Mouse (Mus musculus): ENCODE data around the gene Lgals12. TPM values are rescaled to one million over a fixed set of nuclear protein-coding genes. Genes with fewer than 3 reads are reported as not detected.

Gene Lgals12
- polyA plus RNA-seq, 1 experiment from 2014 or later, result 0.24 TPM

DNA sequence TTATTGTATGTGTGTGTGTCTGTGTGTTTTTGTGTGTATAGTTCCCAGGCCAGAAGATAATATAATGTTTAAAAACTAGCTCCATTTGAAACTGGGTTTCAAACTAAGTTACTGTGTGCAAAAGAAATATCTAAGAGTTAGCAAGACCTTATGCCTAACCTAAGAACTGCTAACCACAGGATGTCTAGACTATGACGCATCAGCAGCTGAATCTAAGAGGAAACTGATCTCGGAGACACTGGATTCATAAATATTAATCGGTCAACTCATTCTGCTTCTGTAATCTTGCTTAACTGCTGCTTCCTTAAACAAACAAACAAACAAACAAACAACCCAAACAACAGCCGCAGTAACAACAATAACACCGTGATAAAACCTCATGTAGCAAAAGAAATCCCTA, 37.3 kb downstream of the Lgals12 start:
- Histone ChIP-seq H3K36me3 (replicated peaks) (no peaks in the 10 kb centered on the region), H3K27me3 (replicated peaks; ENCODE audit: low read depth, poor library complexity, severe bottlenecking) (no peaks in the 10 kb centered on the region), H3K27ac (replicated peaks) (no peak overlapping the region), H3K9me3 (no peaks in the 10 kb centered on the region), H3K4me3 (no peak overlapping the region), H3K4me1 (peaks cover 24% of the 10 kb centered on the region)
- DNase-seq (ENCODE audit: low spot score), result no peak
- 89% methylated on average over 5 of the region's 5 CpGs for WGBS

DNA sequence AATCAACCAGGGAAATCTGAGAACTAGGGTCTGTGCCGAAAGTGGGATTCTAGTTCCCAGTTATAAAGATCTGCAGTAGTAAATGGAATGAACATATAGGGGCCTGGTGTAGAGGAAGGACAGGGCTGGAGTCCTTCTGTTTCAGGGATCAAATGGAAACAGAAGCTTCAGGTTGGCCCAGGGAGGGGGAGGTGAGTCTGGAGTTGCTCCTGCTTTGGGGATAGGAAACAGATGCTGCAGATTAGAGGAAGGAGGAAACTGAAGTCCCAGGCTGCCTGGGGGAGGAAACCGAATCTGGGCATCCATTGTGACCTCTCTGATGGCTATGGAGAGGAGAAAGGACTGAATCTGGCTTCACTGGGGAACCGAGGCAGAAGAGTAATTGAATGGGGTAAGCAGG, 38.6 kb downstream of the Lgals12 start:
- Histone ChIP-seq H3K36me3 (replicated peaks) (no peaks in the 10 kb centered on the region), H3K27me3 (replicated peaks; ENCODE audit: low read depth, poor library complexity, severe bottlenecking) (no peaks in the 10 kb centered on the region), H3K4me1 (peaks cover 26% of the 10 kb centered on the region), H3K9me3 (no peaks in the 10 kb centered on the region), H3K4me3 (peak overlapping the region; percentile 17; the same call in 1 of the 2 replicates), H3K27ac (replicated peaks) (peak overlapping the region; percentile 75)
- WGBS, result 31% methylated on average over 3 of the region's 3 CpGs
- peak; percentile 74 for DNase-seq (ENCODE audit: low spot score)

DNA sequence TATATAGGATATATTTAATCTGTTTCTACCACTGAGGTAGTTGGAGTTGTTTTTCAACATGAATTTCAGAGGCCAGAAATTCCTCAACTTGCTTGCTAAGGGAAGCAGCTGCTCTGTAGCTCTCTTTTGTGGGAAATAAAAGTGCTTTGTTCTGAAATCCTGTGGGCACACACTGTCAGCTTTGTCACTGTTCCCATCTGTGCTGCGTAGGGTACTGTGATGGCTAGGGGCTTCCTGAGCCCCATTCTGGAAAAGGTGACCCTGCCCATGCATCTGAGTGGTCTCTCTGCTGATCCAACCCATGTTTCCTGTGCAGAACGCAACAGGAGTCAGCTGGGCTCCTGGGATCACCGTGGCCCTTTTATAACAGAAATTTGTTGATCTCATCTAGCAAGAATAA, 40.2 kb downstream of the Lgals12 start:
- Histone ChIP-seq H3K27me3 (replicated peaks; ENCODE audit: low read depth, poor library complexity, severe bottlenecking) (no peaks in the 10 kb centered on the region), H3K27ac (replicated peaks) (peak overlapping the region; percentile 53), H3K36me3 (replicated peaks) (no peaks in the 10 kb centered on the region), H3K4me3 (no peak overlapping the region), H3K4me1 (peaks cover 30% of the 10 kb centered on the region), H3K9me3 (no peaks in the 10 kb centered on the region)
- 56% methylated on average over 3 of the region's 3 CpGs for WGBS
- DNase-seq (ENCODE audit: low spot score), result peak; percentile 7

DNA sequence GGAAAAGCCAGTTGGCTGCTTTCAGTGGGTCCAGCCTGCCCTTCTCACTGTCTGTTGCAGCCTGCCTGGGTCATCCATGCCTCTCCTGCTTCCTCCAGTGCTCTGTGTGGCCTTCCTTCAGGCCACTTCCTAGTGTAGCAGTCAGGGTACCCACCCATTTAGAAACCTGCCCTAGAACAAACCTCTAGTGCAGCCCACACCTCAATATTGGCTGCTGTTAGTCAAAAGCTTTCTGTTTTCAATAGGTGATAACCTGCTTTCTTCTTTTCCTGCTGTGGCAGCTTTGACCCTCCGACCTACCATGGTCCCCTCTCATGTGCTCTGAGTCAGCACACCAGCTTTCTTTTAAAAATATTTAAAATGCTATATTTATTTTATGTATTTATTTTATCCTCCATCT, 42.5 kb downstream of the Lgals12 start:
- Histone ChIP-seq H3K27me3 (replicated peaks; ENCODE audit: low read depth, poor library complexity, severe bottlenecking) (no peaks in the 10 kb centered on the region), H3K27ac (replicated peaks) (0 out of 2 replicates have a peak overlapping the region, but pooled peaks have one; percentile 35), H3K36me3 (replicated peaks) (no peaks in the 10 kb centered on the region), H3K4me3 (no peak overlapping the region), H3K9me3 (no peaks in the 10 kb centered on the region), H3K4me1 (peaks cover 37% of the 10 kb centered on the region)
- peak; percentile 4 for DNase-seq (ENCODE audit: low spot score)
- 82% methylated on average over 1 of the region's 1 CpGs for WGBS

DNA sequence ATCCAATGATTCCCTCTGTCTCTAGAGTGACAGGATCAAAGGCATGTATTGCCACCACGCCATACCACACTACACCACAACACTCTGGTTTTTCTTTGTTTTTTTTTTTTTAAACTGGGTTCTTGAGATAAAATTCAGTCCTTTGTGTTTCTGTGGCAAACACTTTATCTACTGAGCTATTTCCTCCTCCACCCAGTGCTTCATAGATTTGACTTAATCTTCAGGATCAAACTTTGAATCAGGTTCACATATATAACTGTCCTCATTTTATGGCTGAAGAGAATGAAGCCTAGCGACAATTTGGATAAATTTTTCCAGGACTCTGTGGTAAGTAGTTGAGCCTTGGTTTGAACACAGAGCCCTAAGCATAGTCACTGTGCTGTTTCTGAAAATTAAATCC, 43.3 kb downstream of the Lgals12 start:
- no peak overlapping the region for H3K27ac ChIP-seq (replicated peaks)
- H3K9me3 ChIP-seq, result no peaks in the 10 kb centered on the region
- no peak for DNase-seq (ENCODE audit: low spot score)
- 0 out of 2 replicates have a peak, but pooled peaks cover 5% of the 10 kb centered on the region for H3K27me3 ChIP-seq (replicated peaks; ENCODE audit: low read depth, poor library complexity, severe bottlenecking)
- H3K4me1 ChIP-seq, result peaks cover 32% of the 10 kb centered on the region
- WGBS, result 85% methylated on average over 2 of the region's 2 CpGs
- no peak overlapping the region for H3K4me3 ChIP-seq
- H3K36me3 ChIP-seq (replicated peaks), result no peaks in the 10 kb centered on the region

DNA sequence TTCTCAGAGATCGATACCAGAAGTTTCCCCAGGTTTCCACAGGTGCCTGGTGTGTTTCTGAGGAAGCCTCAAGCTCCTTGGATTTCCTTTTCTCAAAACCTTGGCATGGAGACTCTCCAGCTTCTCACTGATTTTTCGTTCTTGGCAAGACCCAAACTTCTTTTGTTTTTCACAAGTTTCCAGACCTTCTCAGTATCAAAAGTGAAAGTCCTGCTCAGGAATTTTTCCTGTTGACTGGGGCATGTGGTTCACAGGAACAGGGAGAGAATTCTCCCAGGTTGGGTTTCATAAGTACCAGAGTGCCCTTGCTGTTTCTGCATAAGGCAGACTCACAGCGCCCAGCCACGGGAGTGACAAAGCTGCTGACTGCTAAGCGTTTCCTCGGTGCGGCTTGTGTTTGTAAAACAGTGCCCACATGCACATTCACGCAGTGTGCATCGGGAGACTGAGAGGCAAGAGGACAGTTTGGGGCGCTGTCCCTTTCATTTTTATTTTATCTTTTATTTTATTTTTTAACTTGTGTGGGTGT, 44.3 kb downstream of the Lgals12 start:
- 81% methylated on average over 10 of the region's 10 CpGs for WGBS
- no peaks in the 10 kb centered on the region for H3K9me3 ChIP-seq
- peaks cover 15% of the 10 kb centered on the region for H3K27me3 ChIP-seq (replicated peaks; ENCODE audit: low read depth, poor library complexity, severe bottlenecking)
- H3K4me3 ChIP-seq, result no peak overlapping the region
- H3K27ac ChIP-seq (replicated peaks), result no peak overlapping the region
- DNase-seq (ENCODE audit: low spot score), result peak; percentile 7
- H3K4me1 ChIP-seq, result peaks cover 31% of the 10 kb centered on the region
- H3K36me3 ChIP-seq (replicated peaks), result no peaks in the 10 kb centered on the region

DNA sequence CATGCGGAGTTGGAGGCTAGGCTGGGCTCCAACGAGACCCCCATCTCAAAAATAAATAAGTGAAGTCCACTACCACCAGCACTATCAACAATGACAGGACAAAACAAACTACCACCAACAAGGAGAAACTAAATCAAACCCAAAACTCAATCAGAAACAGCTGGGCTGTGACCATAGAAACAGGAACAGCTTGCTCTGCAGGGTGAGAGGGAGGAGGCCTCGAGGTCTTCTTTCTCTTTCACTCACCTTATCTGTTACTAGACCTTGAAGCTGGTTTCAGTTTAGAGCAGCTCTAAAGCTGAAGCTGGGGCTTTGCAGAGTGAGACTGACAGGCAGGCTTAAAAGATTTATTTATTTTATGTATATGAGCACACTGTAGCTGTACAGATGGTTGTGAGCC, 45.5 kb downstream of the Lgals12 start:
- WGBS, result 66% methylated on average over 3 of the region's 3 CpGs

DNA sequence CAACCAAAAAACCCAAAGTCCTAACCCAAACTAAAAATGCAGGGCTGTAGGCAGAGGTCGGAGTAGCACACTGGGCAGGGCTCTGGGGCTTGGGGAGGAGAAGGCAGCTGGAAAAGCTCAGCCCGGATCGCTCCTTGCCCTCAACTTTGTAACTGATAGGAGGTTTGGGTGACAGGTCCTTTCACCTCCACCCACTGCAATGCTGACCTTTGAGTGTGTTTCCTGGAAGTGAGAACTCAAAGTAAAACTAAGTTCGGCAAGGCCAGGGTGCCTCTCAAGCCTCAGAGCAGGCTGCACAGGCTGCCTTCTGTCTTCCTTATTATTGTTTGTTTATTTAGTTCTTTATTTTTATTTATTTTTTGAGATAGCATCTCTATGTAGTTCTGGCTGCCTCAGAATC, 47.0 kb downstream of the Lgals12 start:
- peak; percentile 8 for DNase-seq (ENCODE audit: low spot score)
- Histone ChIP-seq H3K27me3 (replicated peaks; ENCODE audit: low read depth, poor library complexity, severe bottlenecking) (peaks cover 20% of the 10 kb centered on the region), H3K4me3 (no peak overlapping the region), H3K4me1 (peaks cover 29% of the 10 kb centered on the region), H3K27ac (replicated peaks) (no peak overlapping the region), H3K36me3 (replicated peaks) (no peaks in the 10 kb centered on the region), H3K9me3 (no peaks in the 10 kb centered on the region)
- WGBS, result 70% methylated on average over 4 of the region's 4 CpGs

More for the DNA sequence above, 45.5 kb downstream of the Lgals12 start:
- Histone ChIP-seq H3K27me3 (replicated peaks; ENCODE audit: low read depth, poor library complexity, severe bottlenecking) (peaks cover 18% of the 10 kb centered on the region), H3K36me3 (replicated peaks) (no peaks in the 10 kb centered on the region), H3K9me3 (no peaks in the 10 kb centered on the region), H3K27ac (replicated peaks) (no peak overlapping the region), H3K4me3 (no peak overlapping the region), H3K4me1 (peaks cover 29% of the 10 kb centered on the region)
- peak; percentile 8 for DNase-seq (ENCODE audit: low spot score)

DNA sequence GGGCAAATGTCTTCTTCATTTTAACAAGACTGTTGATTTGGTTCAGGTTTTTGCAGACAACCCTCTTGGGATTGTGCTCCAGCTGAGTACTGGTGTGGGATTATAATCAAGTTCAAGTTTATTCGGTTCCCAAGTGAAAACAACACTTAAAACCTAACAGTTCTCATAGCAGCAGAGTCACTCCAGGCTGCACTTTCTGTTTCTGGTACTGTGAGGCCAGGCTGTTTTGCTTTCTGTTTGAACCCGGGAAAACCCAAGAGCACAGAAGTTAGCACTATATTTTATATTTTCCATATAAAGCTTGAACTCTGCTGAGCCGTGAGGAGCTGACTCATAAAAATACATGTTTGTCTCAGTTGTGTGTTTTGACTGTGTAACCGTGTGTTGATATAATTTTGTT, 48.3 kb downstream of the Lgals12 start:
- 83% methylated on average over 4 of the region's 4 CpGs for WGBS
- Histone ChIP-seq H3K36me3 (replicated peaks) (no peaks in the 10 kb centered on the region), H3K27me3 (replicated peaks; ENCODE audit: low read depth, poor library complexity, severe bottlenecking) (peaks cover 20% of the 10 kb centered on the region), H3K4me3 (0 out of 2 replicates have a peak overlapping the region, but pooled peaks have one; percentile 68), H3K9me3 (no peaks in the 10 kb centered on the region), H3K4me1 (peaks cover 26% of the 10 kb centered on the region), H3K27ac (replicated peaks) (no peak overlapping the region)
- peak; percentile 1 for DNase-seq (ENCODE audit: low spot score)

DNA sequence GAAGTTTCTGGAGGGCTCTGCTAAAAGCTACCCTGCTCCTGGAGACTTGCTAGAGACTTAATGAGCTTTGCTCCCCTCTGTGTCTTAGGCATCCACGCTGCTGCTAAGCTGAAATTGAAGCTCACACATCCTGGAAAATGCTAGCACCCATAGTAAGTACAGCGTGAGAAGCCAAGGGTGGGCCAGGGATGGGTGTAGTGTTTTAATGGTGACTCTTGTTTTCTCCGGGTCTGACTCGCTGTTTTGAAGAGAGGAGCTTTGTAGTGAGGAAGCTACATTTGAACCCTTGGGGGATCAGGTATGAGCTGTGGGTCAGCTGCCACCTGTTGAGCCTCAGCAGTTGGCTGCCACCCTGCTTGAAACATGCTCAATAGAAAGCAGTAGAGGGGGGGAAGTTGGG, 49.1 kb downstream of the Lgals12 start:
- Histone ChIP-seq H3K27me3 (replicated peaks; ENCODE audit: low read depth, poor library complexity, severe bottlenecking) (peaks cover 23% of the 10 kb centered on the region), H3K27ac (replicated peaks) (peak overlapping the region; percentile 72), H3K9me3 (no peaks in the 10 kb centered on the region), H3K4me3 (peak overlapping the region; percentile 68), H3K36me3 (replicated peaks) (no peaks in the 10 kb centered on the region), H3K4me1 (peaks cover 26% of the 10 kb centered on the region)
- WGBS, result 5% methylated on average over 4 of the region's 4 CpGs
- DNase-seq (ENCODE audit: low spot score), result peak; percentile 13

DNA sequence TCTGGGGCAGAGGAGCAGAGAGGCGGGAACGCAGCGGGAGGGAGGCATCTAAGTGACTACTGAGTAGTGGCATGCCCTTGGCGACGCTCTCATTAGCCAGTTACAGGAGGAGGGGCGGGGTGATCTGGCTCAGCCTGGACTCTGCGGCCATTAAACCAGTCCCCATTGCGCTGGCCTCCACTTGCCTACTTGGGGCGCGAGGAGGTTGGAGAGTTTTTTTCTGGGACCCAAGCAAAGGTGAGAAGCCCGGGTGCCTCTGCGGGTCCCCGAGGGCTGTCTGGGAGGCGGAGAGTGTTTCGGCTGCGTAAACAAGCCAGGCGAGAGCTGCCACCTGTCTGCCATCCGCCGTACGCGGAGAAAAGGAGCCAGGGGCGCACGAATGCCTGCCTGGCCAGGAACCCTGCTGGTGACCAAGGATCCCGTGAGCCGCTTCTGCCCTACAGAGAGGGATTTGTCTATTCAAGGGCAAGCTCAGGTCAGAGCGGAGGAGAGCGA, 49.6 kb downstream of the Lgals12 start, which contains the start of gene Pla2g16:
TSS of gene Pla2g16 (plus strand) at position 132 of the 495 bp plus-strand sequence.
- H3K27ac ChIP-seq (replicated peaks), result peak within 1 kb of the TSS; percentile 72
- peaks cover 23% of the 10 kb centered on the region for H3K27me3 ChIP-seq (replicated peaks; ENCODE audit: low read depth, poor library complexity, severe bottlenecking)
- H3K9me3 ChIP-seq, result no peaks in the 10 kb centered on the region
- H3K36me3 ChIP-seq (replicated peaks), result no peaks in the 10 kb centered on the region
- 1% methylated on average over 27 of the region's 27 CpGs for WGBS
- H3K4me3 ChIP-seq, result peak within 1 kb of the TSS; percentile 68
- peak; percentile 76 for DNase-seq (ENCODE audit: low spot score)
- peaks cover 26% of the 10 kb centered on the region for H3K4me1 ChIP-seq

DNA sequence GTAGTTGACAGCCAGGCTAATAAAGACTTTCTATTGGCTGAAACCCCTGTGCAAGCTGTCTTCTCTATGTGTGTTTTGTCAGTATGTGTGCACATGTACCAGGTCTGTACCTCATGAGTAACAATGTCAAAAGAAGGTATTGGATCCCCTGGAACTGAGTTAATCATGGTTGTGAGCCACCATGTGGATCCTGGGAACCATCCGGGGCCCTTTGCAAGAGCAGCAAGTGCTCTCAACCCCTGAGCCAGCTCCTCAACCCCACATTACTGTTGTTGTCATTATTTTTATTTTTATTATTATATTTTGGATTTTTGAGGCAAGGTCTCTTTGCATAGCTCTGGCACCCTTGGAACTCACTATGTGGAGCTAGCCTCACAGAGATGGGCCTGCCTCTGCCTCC, 50.4 kb downstream of the Lgals12 start:
- no peak overlapping the region for H3K27ac ChIP-seq (replicated peaks)
- peaks cover 22% of the 10 kb centered on the region for H3K4me1 ChIP-seq
- no peak overlapping the region; the same call in 1 of the 2 replicates for H3K4me3 ChIP-seq
- whole genome bisulfite sequencing, result 93% methylated on average over 1 of the region's 1 CpGs
- no peak for DNase-seq (ENCODE audit: low spot score)
- H3K27me3 ChIP-seq (replicated peaks; ENCODE audit: low read depth, poor library complexity, severe bottlenecking), result peaks cover 23% of the 10 kb centered on the region
- no peaks in the 10 kb centered on the region for H3K9me3 ChIP-seq
- H3K36me3 ChIP-seq (replicated peaks), result no peaks in the 10 kb centered on the region

DNA sequence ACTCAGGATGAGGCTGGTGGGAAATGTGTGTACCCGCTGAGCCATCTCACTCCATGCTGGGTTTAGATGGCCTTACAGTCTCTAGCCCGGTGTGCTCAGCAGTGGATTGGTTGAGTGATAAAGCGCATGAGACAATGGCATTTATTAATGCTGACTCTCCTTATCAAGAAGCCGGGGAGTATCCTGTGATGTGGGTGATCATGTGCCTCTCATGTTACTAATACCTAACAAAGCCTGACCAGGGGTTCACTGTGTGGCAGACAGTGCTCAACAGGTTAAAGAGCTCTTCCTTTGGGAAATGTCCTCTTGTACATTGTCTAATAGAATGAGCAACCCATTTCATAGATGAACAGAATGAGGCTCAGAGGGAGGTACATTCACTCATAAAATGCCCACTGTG, 52.1 kb downstream of the Lgals12 start:
- Histone ChIP-seq H3K27ac (replicated peaks) (no peak overlapping the region), H3K36me3 (replicated peaks) (no peaks in the 10 kb centered on the region), H3K4me1 (peaks cover 15% of the 10 kb centered on the region), H3K9me3 (no peaks in the 10 kb centered on the region), H3K4me3 (no peak overlapping the region), H3K27me3 (replicated peaks; ENCODE audit: low read depth, poor library complexity, severe bottlenecking) (peaks cover 23% of the 10 kb centered on the region)
- 73% methylated on average over 4 of the region's 4 CpGs for WGBS
- DNase-seq (ENCODE audit: low spot score), result no peak

All from embryonic facial prominence, embryonic 10.5 days (tissue).